Mouse (Mus musculus) natural killer cell, adult 2 months (primary cell): Measurements from ENCODE around the gene Foxp4.

Experiments used
- DNase-seq, 2 experiments: peaks; one replicate each; pipeline ENCODE4 v3.0.0; 2022; ENCODE audit warnings: low spot score in 2 of 2

The Foxp4 gene

GRCm38 (mm10) chr17:47924383-47925339, at the start of gene Foxp4:
Foxp4 (minus strand) TSS chr17:47924645.
- DNase-seq, result peak; percentile 70 to 75

GRCm38 (mm10) chr17:47973563-47974472, 49.4 kb upstream of the Foxp4 start:
- no peak for DNase-seq

- DNase-seq, result no peak
Measured at GRCm38 (mm10) chr17:47965885-47966505, 41.5 kb upstream of the Foxp4 start.

GRCm38 (mm10) chr17:47958046-47958790, 33.8 kb upstream of the Foxp4 start:
- no peak for DNase-seq

GRCm38 (mm10) chr17:47956486-47956885, 32.0 kb upstream of the Foxp4 start:
- no peak for DNase-seq

GRCm38 (mm10) chr17:47955054-47955741, 30.8 kb upstream of the Foxp4 start:
- DNase-seq, result no peak

- DNase-seq, result no peak
Measured at GRCm38 (mm10) chr17:47953231-47953630, 28.8 kb upstream of the Foxp4 start.

GRCm38 (mm10) chr17:47952368-47953081, 28.1 kb upstream of the Foxp4 start:
- no peak for DNase-seq

GRCm38 (mm10) chr17:47951452-47951851, 27.0 kb upstream of the Foxp4 start:
- no peak for DNase-seq

- no peak for DNase-seq
Measured at GRCm38 (mm10) chr17:47950831-47951230, 26.4 kb upstream of the Foxp4 start.

GRCm38 (mm10) chr17:47949441-47949840, 25.0 kb upstream of the Foxp4 start:
- no peak for DNase-seq

GRCm38 (mm10) chr17:47948753-47949152, 24.3 kb upstream of the Foxp4 start:
- DNase-seq, result peak in 1 of 2 experiments; percentile 24

GRCm38 (mm10) chr17:47946921-47947420, 22.5 kb upstream of the Foxp4 start:
- peak in 1 of 2 experiments; percentile 22 for DNase-seq

- DNase-seq, result no peak
Measured at GRCm38 (mm10) chr17:47946111-47946510, 21.7 kb upstream of the Foxp4 start.

GRCm38 (mm10) chr17:47943103-47943870, 18.8 kb upstream of the Foxp4 start:
- peak; percentile 71 to 81 for DNase-seq

- DNase-seq, result no peak
Measured at GRCm38 (mm10) chr17:47942008-47942407, 17.6 kb upstream of the Foxp4 start.

GRCm38 (mm10) chr17:47938839-47939238, 14.4 kb upstream of the Foxp4 start:
- no peak for DNase-seq

- DNase-seq, result no peak
Measured at GRCm38 (mm10) chr17:47937926-47938600, 13.6 kb upstream of the Foxp4 start.
